Mouse (Mus musculus): ENCODE data around the gene Atp6v1c2. TPM values are rescaled to one million over a fixed set of nuclear protein-coding genes. Genes with fewer than 3 reads are reported as not detected.

The Atp6v1c2 gene
- 0.94 and 1.6 TPM in 2 replicates for polyA plus RNA-seq (2015; fragmentation: Nextera tagmentation; extraction: Ambion mirVana)

DNA sequence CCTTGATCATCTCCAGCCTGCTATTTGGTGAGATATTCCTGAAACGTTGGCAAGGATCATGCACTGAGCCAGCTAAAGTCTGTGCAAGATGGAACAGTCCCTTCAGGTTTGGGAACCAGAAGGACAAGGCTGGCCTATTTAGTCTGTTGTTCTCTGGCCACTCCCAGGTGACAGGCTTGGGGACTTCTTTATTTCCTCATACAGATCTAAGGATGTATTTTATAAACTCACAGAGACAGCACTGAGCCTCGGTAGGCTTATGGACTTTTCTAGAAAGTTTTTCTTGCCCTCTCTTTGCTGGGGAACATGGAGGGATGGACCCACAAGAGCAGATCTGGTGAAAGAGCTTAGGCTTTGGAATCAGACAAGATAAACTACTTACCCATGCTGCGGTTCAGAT, at the start of gene Atp6v1c2:
TSS of gene Atp6v1c2 (minus strand) at position 101 of the 400 bp plus-strand sequence.
- Histone ChIP-seq H3K36me3 (no peaks in the 10 kb centered on the region), H3K4me3 (no peak within 1 kb of the TSS), H3K9ac (no peak within 1 kb of the TSS), H3K9me3 (no peaks in the 10 kb centered on the region), H3K4me1 (peaks cover 9% of the 10 kb centered on the region), H3K27ac (no peak within 1 kb of the TSS), H3K27me3 (peaks cover 31% of the 10 kb centered on the region), H3K4me2 (no peak within 1 kb of the TSS)
- no peak for ATAC-seq (ENCODE audit: insufficient number of reproducible peaks, insufficient read depth, low FRiP score, low TSS enrichment, low read depth)
- 65% methylated on average over 3 of the region's 3 CpGs for WGBS

DNA sequence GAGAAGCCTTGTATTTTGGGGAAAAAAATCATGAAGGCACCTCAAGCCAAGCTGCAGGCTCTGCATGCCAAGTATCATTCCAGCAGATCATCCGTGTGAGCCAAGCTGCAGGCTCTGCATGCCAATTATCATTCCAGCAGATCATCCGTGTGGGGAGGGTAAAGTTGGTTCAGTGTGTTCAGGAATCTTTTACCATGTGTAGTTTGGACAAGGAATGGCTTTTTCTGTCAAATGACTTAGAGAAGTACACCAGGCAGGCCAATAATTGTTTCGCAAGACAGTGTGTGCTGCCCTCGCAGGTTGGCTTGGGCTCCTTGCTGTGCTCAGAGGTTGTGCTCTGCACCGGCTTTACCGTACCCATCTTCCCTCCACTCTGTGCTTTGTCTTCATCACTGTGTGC, 47.4 kb upstream of the Atp6v1c2 start:
- no peak overlapping the region for H3K4me2 ChIP-seq
- H3K27ac ChIP-seq: no peak overlapping the region
- peaks cover 88% of the 10 kb centered on the region for H3K36me3 ChIP-seq
- no peak overlapping the region for H3K4me3 ChIP-seq
- 81% methylated on average over 6 of the region's 6 CpGs for WGBS
- H3K4me1 ChIP-seq: no peaks in the 10 kb centered on the region
- H3K9ac ChIP-seq: no peak overlapping the region
- H3K9me3 ChIP-seq: no peaks in the 10 kb centered on the region
- H3K27me3 ChIP-seq: no peaks in the 10 kb centered on the region
- ATAC-seq (ENCODE audit: insufficient number of reproducible peaks, insufficient read depth, low FRiP score, low TSS enrichment, low read depth): no peak

DNA sequence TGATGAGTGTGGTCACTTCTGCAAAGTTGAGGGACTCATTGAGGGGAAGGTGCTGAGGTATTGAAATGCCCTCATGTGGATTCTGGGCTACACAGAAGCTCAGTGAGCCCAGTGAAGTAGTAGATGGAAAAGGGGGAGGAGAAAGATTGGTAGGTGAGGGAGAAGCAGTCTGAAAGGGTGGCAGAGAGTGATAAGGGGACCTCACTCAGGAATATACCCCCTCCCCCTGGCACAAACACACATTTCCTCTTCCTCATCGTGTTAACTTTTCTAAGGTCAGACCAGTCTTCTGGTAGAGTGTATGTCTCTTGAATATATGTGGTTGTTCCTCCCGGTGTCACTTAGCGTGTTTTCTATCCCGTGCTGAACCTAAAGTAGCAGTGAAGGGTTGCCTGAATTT, 46.1 kb upstream of the Atp6v1c2 start:
- Histone ChIP-seq H3K4me1 (no peaks in the 10 kb centered on the region), H3K36me3 (peaks cover 86% of the 10 kb centered on the region), H3K9ac (no peak overlapping the region), H3K9me3 (no peaks in the 10 kb centered on the region), H3K4me2 (no peak overlapping the region), H3K27ac (no peak overlapping the region), H3K4me3 (no peak overlapping the region), H3K27me3 (no peaks in the 10 kb centered on the region)
- WGBS: 92% methylated on average over 4 of the region's 4 CpGs
- ATAC-seq (ENCODE audit: insufficient number of reproducible peaks, insufficient read depth, low FRiP score, low TSS enrichment, low read depth): no peak

DNA sequence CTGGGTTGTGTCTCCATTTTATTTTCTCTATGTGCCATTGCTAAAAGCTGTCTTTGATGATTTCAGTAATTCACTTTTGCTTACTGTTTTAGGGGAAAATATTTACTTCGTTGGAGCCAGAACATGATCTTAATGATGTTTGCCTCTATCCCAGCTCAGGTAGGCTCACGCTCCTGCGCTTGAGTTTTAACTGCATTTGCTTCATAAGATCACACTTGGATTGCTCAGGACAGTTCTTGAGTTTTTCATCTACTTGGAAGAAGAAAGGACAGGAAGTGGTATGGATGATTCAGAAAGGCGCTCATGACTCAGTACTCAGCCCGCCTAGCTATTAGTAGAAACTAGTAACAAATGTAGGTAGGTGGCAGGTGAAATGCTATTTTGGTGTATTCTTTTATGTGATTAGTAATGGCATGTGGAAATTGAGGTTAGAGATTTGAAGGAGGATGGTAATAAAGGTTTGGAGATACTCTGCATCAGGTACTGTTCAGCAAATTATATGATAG, 44.4 kb upstream of the Atp6v1c2 start:
- no peak for ATAC-seq (ENCODE audit: insufficient number of reproducible peaks, insufficient read depth, low FRiP score, low TSS enrichment, low read depth)
- peaks cover 90% of the 10 kb centered on the region for H3K36me3 ChIP-seq
- H3K4me1 ChIP-seq: no peaks in the 10 kb centered on the region
- H3K4me3 ChIP-seq: no peak overlapping the region
- WGBS: 97% methylated on average over 5 of the region's 5 CpGs
- H3K27ac ChIP-seq: no peak overlapping the region
- H3K9me3 ChIP-seq: no peaks in the 10 kb centered on the region
- no peak overlapping the region for H3K4me2 ChIP-seq
- no peak overlapping the region for H3K9ac ChIP-seq
- no peaks in the 10 kb centered on the region for H3K27me3 ChIP-seq

DNA sequence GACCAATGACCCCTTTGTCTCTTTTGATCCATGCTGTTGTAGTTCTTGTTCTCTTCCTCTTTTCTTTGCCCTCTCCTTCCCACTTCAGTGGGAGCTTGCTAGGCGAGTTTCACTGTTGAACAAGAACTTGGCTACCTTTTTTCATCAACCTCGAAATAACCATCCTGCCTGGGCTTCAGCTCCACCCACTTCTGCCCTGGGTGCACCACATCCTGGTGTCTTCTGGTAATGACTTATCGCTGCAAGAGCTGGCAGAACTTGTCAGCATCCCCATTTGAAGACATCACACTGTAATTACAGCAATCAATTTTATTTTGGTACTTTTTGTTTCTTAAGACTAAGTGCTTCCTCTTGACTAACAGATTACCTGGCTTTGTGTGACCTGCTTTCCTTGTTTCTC, 43.5 kb upstream of the Atp6v1c2 start:
- Histone ChIP-seq H3K4me1 (no peaks in the 10 kb centered on the region), H3K27ac (no peak overlapping the region), H3K9me3 (no peaks in the 10 kb centered on the region), H3K36me3 (peaks cover 87% of the 10 kb centered on the region), H3K27me3 (no peaks in the 10 kb centered on the region), H3K4me3 (no peak overlapping the region), H3K9ac (no peak overlapping the region), H3K4me2 (no peak overlapping the region)
- WGBS: 81% methylated on average over 3 of the region's 3 CpGs
- no peak for ATAC-seq (ENCODE audit: insufficient number of reproducible peaks, insufficient read depth, low FRiP score, low TSS enrichment, low read depth)

DNA sequence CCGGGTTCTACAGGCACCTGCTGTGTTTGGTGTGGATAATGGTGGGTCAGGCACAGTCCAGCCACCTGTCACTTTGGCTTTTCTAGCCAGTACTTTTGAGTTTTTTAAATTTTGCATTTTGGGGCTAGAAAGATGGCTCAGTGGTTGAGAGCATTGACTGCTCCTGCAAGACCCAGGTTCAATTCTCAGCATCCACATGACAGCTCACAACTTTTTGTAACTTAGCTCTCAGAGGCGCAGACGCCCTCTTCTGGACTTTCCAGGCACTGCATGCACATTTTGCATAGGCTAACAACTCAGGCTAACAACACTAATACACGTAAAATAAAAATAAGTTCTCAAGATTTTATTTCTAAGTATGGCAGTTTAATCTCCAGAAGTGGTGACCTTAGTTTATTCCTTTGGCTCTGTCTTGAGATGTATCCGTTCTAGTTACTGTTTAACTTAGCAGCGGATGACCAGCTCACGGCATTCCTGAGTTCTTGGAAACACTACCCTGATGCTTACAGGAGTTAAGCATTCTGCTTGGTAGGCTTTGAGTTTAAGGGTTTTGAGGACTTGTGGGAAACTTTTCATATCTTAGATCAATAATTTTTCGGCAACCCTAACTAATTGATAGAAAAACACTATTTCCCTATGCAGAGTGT, 42.6 kb upstream of the Atp6v1c2 start:
- Histone ChIP-seq H3K27me3 (no peaks in the 10 kb centered on the region), H3K36me3 (peaks cover 81% of the 10 kb centered on the region), H3K9ac (no peak overlapping the region), H3K4me2 (no peak overlapping the region), H3K27ac (no peak overlapping the region), H3K9me3 (no peaks in the 10 kb centered on the region), H3K4me3 (no peak overlapping the region), H3K4me1 (no peaks in the 10 kb centered on the region)
- 90% methylated on average over 8 of the region's 8 CpGs for WGBS
- no peak for ATAC-seq (ENCODE audit: insufficient number of reproducible peaks, insufficient read depth, low FRiP score, low TSS enrichment, low read depth)

DNA sequence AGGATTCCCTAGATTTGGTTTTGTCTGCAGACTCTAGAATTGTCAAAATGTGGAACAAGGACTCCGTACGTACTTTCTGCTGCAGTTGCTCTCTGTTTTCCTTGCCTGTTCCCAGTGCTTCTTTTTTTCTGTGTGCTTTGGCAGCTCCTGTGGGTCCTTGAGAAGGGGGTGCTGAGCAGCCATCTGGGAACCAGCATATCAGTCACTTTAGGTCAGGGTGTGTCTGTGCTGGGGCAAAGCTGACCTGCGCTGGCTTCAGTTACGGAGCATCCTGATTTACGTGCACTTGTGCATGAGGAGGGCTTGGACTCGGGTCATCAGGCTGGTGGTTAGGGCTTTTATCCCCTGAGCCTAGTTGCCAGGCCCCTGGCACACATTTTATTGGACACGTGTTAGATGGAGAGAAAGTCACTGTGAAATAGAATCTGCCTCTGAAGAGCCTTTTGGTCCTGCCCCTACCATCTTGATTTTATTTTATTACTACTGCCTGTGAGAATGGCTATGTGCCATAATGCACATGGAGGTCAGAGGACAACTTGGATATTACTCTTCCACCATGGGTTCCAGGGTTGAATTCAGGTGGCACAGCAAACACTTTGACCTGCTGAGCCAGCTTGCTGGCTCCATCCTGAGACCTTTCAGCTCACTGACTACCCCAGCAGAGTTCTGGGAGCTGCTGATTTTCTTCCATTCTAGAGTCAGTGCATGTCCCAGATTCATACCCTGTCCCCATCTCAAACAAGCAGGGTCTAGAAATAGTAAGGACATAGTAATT, 40.6 kb upstream of the Atp6v1c2 start:
- H3K36me3 ChIP-seq: peaks cover 72% of the 10 kb centered on the region
- no peak overlapping the region for H3K4me2 ChIP-seq
- no peaks in the 10 kb centered on the region for H3K9me3 ChIP-seq
- no peaks in the 10 kb centered on the region for H3K27me3 ChIP-seq
- H3K9ac ChIP-seq: no peak overlapping the region
- no peak overlapping the region for H3K4me3 ChIP-seq
- ATAC-seq (ENCODE audit: insufficient number of reproducible peaks, insufficient read depth, low FRiP score, low TSS enrichment, low read depth): no peak
- 93% methylated on average over 7 of the region's 7 CpGs for WGBS
- no peak overlapping the region for H3K27ac ChIP-seq
- no peaks in the 10 kb centered on the region for H3K4me1 ChIP-seq

DNA sequence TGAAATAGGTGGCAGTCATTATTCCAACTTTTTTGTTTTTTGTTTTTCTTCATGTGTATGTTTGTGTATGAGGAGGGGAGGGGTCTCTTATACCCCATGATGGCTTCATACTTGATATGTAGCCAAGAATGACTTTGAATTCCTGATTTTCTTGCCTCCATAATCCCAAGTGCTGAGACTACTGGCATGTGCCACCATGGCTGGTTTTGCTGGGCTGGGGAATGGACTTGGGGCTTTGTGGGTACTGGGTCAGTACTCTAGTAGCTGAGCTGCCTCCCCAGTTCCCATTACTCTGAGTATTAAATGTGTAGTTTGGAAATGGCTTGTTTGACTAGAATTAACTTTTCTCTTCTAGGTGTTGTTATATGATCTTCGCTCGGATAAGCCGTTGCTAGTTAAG, 40.0 kb upstream of the Atp6v1c2 start:
- ATAC-seq (ENCODE audit: insufficient number of reproducible peaks, insufficient read depth, low FRiP score, low TSS enrichment, low read depth): no peak
- 94% methylated on average over 3 of the region's 3 CpGs for WGBS
- H3K36me3 ChIP-seq: peaks cover 72% of the 10 kb centered on the region
- H3K27ac ChIP-seq: no peak overlapping the region
- H3K4me3 ChIP-seq: no peak overlapping the region
- no peaks in the 10 kb centered on the region for H3K27me3 ChIP-seq
- no peak overlapping the region for H3K4me2 ChIP-seq
- no peaks in the 10 kb centered on the region for H3K9me3 ChIP-seq
- H3K4me1 ChIP-seq: no peaks in the 10 kb centered on the region
- H3K9ac ChIP-seq: no peak overlapping the region

DNA sequence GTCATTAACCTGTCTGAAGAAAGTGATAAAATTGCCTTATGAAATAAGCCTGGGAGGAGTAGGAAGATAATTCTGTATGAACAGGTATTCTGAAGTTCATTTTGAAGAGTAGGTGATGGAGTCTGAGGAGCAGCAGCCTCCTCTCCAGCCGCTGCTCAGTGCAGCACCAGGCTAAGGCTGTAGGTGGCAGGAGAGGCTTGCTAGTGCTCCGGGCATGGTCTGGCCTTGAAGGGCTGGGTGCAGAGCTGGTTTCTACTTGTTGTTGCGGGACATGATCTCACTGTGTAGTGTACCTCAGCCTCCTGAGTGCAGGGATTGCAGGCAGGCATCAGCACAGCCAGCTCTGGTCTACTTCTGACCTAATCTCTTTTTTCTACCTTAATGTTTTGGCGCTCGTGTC, 37.8 kb upstream of the Atp6v1c2 start:
- Histone ChIP-seq H3K27me3 (no peaks in the 10 kb centered on the region), H3K4me3 (no peak overlapping the region), H3K4me2 (no peak overlapping the region), H3K27ac (no peak overlapping the region), H3K9ac (no peak overlapping the region), H3K9me3 (no peaks in the 10 kb centered on the region), H3K36me3 (peaks cover 75% of the 10 kb centered on the region), H3K4me1 (no peaks in the 10 kb centered on the region)
- peak; percentile 56; the same call in 1 of the 2 replicates for ATAC-seq (ENCODE audit: insufficient number of reproducible peaks, insufficient read depth, low FRiP score, low TSS enrichment, low read depth)
- 75% methylated on average over 5 of the region's 5 CpGs for WGBS

DNA sequence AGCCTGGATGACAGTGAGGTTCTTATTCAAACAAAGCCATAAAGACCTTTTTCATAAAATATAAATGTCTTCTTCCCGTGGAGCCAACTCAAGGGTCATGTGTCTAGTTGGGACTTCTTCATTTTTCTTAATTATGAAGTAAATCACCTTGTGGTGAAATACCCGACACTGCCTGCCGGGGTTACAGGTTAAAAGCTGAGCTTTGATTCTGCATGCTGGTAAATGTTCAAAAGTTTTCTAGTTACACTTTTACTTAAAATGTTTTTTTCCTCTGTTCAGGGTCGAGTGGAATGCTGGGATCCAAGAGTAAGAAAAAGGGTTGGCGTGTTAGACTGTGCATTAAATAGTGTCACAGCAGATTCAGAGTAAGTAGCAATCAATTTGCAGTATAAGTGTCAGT, 33.2 kb upstream of the Atp6v1c2 start:
- Histone ChIP-seq H3K9me3 (no peaks in the 10 kb centered on the region), H3K36me3 (peaks cover 79% of the 10 kb centered on the region), H3K4me2 (no peak overlapping the region), H3K4me3 (no peak overlapping the region), H3K4me1 (no peaks in the 10 kb centered on the region), H3K27me3 (no peaks in the 10 kb centered on the region), H3K27ac (no peak overlapping the region), H3K9ac (no peak overlapping the region)
- ATAC-seq (ENCODE audit: insufficient number of reproducible peaks, insufficient read depth, low FRiP score, low TSS enrichment, low read depth): no peak
- 87% methylated on average over 5 of the region's 5 CpGs for WGBS

DNA sequence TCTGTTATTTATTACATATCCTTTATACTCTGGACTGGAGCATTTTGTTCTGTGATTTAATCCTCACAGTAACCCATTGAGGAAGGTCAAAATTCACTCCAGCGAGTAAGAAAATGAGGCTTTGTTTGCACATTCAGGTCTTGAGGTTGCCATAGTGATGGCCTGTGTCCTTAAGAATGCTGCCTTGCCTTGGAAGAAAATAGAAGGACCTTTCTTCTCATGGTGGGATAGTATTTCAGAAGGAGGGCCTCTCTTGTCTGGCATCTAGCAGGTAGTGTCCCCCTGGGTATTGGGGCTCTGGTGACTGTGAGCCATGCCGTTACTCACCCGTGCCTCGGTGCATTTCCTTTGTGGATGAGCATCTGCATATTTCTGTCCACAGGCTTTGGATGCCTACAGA, 31.5 kb upstream of the Atp6v1c2 start:
- no peak overlapping the region for H3K4me3 ChIP-seq
- no peak overlapping the region for H3K27ac ChIP-seq
- peaks cover 89% of the 10 kb centered on the region for H3K36me3 ChIP-seq
- no peak for ATAC-seq (ENCODE audit: insufficient number of reproducible peaks, insufficient read depth, low FRiP score, low TSS enrichment, low read depth)
- no peaks in the 10 kb centered on the region for H3K27me3 ChIP-seq
- no peak overlapping the region for H3K9ac ChIP-seq
- no peaks in the 10 kb centered on the region for H3K4me1 ChIP-seq
- no peak overlapping the region for H3K4me2 ChIP-seq
- WGBS: 40% methylated on average over 4 of the region's 4 CpGs
- no peaks in the 10 kb centered on the region for H3K9me3 ChIP-seq

DNA sequence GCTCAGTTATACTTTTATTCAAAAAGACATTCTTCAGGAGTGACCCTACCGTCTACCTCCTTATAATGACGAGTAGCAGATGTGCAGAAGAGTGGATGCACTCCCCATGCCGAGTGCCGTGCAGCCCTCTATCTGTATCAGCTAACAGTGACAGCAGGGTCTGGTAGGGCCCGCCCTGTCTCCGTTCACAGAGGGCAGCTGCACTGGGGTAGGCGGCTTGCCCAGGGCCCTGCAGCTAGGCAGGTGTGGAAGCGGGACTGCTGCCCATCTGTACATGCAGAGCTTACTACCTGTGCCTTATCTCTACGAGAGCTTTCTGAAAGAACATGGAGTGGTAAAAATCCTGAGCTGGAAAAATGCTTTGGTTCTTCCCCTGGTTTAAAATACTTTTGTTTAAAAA, 30.9 kb upstream of the Atp6v1c2 start:
- Histone ChIP-seq H3K27ac (peak overlapping the region; percentile 45; the same call in 1 of the 2 replicates), H3K4me1 (no peaks in the 10 kb centered on the region), H3K4me3 (no peak overlapping the region), H3K27me3 (no peaks in the 10 kb centered on the region), H3K9me3 (no peaks in the 10 kb centered on the region), H3K36me3 (peaks cover 89% of the 10 kb centered on the region), H3K4me2 (no peak overlapping the region), H3K9ac (no peak overlapping the region)
- no peak for ATAC-seq (ENCODE audit: insufficient number of reproducible peaks, insufficient read depth, low FRiP score, low TSS enrichment, low read depth)
- 41% methylated on average over 9 of the region's 9 CpGs for WGBS
